Mouse (Mus musculus) thymus, postnatal 10 days (tissue): Measurements from ENCODE around the gene 9130230L23Rik.
"Not testable (repeated sequence)": the region's sequence is repeated elsewhere in the genome, so short reads cannot be mapped to it uniquely, and the experiment has no call there.

Experiments used
- DNase-seq, 2 experiments: peaks; one replicate each; pipeline ENCODE4 v3.0.0; 2021; ENCODE audit warnings: low spot score in 2 of 2

Gene 9130230L23Rik

DNA sequence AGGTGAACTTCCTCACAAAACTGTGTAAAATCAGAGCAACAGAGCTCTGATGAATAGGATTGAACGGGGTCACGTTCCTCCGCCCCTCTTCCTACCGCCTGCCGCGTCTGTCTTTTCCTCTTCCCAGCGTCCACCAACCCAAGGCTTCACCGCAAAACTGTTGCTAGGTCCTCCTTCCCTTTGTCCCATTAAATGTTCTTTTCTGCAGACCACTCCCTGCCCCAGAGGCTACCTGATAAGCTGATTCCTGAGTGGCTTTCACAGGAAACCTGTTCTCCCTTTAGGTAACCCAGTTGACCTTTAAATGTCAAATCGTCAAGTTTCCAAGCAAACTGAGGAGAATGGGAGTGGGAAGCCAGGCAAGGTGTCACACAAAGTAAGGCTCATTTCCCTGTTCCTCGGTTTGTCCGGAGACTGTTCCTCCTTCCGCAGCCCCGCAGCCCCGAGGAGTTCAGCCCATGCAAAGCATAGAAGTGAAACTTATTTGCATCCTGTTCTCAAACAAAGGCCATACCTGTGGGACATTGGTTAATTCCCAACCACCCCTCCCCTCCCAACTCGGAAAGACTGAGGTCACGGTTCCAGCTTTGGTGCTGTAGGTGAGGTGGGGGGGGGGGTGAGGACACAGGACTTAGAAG lies 1.1 kb upstream of the 9130230L23Rik start:
- no peak for DNase-seq

DNA sequence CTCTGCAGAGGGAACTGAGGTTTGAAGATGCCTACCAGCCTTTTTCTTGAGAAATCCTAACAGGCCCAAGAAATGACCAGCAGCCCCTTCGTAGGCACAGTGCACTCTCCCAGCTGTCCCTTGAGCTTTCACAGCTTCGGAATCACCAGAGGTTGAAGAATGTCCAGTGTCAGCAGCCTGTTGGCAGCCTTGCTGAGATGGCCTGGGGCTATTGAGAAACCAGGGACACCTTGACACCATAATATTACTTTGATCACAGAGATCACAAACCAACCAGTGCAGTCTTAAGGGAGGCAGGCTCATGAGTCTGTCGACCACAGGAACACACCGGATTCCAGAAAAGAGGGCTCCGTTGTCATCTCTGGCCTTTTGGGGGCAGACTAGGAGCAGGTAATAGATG lies 2.9 kb downstream of the 9130230L23Rik start:
- DNase-seq: no peak

DNA sequence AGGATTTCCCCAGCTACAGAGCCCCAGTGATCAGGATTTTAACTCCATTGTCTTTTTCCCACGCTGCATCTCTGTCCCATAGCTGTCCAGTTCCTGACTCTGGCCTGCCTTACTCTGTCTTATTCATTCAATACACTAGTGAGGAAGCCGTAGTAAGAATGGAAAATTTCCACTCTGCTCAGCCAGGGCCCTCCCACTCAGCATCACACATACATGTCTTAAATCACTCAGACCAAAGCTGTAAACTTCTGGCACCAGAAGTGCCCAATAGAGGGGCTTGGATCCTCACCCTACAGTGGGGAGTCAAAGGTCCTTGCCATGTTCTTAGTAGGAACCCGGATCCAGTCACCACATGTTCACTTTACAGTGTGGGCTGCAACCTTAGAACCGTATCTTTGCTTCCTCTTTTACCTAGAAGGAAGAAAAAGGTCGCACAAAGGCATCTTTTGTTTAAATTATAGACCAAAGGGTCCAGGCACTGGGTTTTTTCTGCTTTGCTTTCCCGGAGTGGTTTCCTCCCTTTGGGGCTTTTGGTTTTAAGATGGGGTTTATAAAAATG lies 3.4 kb downstream of the 9130230L23Rik start:
- no peak for DNase-seq

DNA sequence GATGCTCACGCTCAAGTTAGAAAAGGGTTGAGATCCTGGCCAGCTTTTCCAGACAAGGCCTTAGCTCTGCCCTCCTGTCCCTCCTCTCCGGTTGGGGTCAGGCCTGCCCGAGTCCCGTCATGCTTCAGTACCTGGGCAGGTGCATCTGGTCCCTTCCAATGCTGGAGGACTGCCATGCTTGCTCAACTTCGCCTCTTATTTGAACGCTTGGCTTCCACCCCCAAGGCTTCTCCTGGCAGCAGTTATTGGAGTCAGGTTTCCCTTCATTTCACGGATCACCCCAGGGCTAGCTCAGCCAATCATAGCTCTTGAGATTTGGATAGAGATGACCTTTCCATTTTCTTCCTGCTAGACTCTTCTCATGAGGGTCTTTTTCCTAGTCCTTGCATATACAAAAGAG lies 4.0 kb downstream of the 9130230L23Rik start:
- no peak for DNase-seq

DNA sequence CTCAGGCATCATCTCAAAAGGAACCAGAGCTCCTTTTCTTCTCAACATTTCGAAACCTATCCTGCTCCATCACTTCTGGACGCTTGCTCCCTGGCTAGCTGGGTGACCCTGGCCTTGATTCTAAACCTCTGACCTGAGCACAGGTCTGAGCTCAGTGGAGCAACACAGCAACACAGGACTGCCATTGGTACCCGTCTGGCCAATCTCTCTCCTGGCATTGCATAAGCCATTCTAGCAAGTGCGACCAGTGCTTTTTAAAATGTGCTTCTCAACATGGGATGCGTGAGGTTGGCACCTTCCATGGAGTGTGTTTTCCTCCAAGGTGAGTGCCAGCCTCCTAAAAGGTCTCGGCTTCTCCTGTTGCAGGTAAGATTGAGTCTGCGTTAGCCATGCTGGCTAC lies 5.0 kb downstream of the 9130230L23Rik start:
- no peak for DNase-seq

DNA sequence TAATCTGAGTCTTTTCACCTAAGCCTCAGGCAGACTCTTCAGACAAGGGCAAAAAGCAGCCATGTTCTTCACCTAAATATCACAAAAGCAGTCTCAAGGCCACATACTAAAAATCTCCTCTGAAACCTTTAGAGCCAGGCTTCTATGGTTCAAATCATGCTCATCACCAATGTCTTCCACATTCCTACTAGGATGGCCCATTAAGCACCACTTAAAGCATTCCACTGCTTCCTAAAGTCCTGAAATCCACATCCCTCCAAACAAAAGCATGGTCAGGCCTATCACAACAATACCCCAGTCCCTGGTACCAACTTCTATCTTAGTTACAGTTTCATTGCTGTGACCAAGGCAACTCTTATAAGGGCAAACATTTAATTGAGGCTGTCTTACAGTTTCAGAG lies 6.3 kb downstream of the 9130230L23Rik start:
- DNase-seq: no peak

DNA sequence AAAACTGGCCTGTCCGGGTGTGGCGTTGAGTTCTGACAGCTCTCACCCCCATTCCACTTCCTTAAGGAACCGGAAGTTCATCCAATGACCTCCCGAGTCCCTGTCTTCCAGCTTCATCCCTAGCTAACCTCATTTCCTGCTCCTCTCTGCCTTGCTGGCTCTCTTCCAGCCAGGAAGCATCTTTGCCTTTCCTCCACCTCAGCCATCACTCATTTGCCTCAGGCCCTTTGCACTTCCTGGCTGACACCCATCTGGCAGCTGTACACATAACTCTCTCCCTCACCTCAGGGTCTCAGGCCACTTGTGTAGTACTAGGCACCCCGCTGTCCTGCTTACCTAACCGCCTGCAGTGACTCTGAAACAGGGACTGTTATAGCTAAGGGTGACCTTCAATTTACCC lies 9.4 kb downstream of the 9130230L23Rik start:
- no peak for DNase-seq

DNA sequence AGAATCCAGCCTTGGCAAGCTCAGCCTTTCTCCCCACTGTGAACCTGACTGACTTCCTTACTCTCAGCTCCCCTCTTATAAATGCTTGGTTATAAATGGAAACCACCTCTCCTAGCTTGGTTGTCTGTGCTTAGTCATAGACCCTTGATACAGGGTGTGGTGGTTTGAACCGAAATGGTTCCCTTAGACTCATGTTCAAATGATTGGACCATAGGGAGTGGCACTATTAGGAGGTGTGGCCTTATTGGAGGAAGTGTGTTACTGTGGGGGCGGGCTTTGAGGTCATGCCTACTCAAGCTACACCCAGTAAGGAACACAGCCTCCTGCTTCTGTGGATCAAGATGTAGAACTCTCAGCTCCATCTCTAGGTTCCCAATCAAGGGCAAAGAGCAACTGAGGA lies 12.9 kb downstream of the 9130230L23Rik start:
- DNase-seq: no peak

DNA sequence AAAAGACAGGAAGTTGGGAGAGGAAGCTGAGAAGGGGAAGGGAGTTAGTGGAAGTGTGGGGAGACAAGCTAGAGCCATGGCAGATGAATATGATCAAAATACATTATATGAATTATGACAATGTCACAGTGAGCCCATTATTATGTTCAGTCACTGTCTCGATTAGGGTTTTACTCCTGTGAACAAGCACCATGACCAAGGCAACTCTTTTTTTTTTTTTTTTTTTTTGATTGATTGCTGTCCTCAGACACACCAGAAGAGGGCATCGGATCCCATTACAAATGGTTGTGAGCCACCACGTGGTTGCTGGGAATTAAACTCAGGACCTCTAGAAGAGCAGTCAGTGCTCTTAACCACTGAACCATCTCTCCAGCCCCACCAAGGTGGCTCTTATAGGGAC lies 17.1 kb downstream of the 9130230L23Rik start:
- not testable (repeated sequence) for DNase-seq

DNA sequence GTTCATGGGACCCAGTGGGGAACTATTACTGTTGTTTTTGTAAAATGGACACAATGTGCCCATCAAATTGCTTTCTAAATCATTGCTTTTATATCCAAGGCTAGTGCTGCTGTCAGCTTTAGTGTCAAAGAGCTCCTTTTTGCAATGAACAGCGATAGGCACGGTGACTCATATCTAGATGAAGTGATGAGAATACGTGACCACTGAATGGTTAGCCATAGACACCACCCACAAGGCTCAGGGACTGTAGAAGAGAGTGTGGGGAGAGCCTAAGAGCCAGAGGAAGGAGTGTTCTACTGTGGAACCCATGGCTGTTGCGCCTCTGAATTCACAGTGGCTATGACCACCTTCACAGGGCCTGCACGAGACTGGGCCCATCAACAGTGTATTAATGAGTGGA lies 17.7 kb downstream of the 9130230L23Rik start:
- no peak for DNase-seq

DNA sequence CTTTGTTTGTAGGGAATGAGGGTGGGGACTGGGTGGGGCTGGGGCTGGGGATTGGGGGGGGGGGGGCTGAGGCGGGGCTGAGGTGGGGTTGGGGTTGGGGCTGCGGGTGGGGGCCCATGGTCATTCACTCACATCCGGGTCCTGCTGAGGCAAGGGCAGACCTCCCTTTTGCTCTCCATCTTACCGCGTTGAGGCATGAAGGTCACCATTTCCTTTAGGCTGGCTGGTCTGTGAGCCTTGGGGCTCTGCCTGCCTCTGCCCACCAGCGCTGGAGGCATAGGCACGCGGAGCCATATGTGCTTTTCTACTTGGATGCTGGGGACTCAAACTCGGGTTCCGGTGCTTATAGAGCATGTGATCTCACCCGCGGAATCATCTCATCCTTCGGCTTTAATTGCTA lies 28.4 kb downstream of the 9130230L23Rik start:
- no peak for DNase-seq

DNA sequence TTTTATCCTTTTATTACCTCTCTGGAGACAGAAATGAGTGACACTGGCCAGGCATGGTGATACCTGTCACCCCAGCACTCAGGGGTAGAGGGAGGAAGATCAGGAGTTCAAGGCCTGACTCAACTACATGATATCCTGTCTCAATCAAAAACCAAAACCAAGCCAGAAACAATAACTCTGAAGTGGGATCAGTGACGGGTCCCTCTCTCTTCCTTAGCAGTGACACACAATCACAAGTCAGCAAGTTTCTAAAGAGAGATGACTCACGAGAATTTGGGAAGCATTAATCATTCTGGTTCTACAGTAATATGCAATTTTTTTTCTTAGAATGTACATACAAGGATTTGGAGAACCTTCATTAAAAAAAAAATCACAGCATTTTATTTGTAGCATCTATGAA lies 30.9 kb downstream of the 9130230L23Rik start:
- no peak for DNase-seq

DNA sequence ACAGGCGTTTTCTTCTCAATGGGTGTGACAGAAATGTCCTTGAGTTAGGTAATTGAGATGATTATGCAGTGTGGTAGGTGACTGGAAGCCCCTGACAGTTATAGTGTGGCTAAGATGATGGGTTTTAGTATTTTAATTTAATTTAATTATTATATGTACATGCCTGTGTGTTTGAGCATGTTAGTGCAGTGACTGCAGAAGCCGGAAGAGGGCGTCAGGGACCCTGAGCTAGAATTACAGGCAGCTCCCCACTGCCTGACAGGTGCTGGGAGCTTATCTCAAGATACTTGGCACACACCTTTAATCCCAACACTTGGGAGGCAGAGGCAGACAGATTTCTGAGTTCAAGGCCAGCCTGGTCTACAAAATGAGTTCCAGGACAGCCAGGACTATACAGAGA lies 36.1 kb downstream of the 9130230L23Rik start:
- no peak for DNase-seq

DNA sequence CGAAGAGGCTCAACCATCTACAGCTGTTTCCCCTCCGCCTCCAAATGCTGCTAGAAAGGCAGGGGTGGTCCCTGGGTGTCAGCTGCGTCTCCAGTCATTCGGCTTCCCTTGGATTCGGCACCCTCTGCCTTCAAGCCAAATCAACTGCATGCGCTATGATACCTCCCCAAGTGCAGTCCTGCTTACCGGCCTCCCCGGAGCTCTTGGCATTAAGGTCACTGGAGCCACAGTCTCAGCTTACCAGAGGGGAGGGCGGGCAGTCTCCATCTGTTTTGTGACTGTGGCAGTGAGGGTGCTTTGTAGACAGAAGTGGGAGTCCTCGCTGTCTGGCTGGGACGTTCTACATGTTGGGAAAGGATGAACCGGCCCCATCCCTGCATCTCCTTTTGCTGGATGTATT lies 37.0 kb downstream of the 9130230L23Rik start:
- DNase-seq: no peak

DNA sequence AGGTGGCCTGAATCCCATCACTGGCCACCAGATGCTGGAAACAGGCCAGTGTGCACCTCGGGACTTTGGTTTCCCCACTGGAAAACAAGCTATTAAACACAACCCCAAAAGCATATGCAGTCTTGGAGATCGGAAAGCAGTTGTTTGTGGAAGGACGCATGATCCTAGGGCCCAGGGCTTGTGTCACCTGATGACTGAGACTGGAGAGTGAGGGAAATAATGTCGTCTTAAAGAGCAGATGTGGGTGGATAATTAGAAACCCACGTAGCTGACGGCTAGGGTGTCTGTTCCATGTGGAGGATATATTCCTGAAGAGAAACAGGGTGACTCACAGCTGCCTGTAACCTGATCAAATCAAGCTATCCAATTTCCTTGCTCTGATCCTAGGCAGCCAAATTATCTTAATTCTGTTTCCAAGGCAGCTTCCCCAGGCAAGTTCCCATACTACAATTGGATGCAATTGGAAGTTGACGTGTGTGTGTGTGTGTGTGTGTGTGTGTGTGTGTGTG lies 38.3 kb downstream of the 9130230L23Rik start:
- no peak for DNase-seq

DNA sequence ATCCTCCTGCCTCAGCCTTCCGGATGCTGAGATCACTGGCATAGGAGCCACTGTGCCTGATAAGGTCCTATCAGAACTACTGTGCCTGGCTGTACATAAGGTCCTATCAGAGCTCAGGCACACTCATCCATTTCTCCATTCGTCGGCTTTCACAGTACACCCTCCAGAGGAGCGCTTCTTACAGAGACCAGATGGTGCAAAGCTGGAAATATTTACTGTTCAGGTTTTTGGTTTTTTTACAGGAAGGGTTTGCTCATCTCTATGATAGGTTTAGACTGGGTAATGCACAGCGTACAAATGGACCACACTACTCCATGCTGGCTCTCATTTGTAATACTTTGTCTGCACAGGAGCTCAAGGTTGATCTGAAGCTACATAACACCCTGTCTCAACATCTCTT lies 40.8 kb downstream of the 9130230L23Rik start:
- DNase-seq: no peak

DNA sequence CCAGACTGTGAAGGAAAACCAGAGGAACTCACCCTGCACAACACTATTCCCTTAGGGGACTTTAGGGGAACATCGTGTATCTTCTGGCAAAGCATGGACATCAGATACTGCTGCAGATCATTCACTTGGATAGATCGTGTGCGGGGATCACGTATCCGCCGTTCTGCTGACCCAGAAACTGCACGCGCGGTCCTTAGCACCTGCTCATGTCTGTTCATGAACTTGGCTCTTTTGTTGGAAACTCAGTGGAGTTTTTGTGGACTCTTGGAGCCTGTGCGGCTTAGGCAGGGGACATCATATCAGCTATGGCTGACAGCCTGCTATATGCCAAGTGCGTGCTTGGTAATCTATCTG lies 43.5 kb downstream of the 9130230L23Rik start:
- DNase-seq: no peak

DNA sequence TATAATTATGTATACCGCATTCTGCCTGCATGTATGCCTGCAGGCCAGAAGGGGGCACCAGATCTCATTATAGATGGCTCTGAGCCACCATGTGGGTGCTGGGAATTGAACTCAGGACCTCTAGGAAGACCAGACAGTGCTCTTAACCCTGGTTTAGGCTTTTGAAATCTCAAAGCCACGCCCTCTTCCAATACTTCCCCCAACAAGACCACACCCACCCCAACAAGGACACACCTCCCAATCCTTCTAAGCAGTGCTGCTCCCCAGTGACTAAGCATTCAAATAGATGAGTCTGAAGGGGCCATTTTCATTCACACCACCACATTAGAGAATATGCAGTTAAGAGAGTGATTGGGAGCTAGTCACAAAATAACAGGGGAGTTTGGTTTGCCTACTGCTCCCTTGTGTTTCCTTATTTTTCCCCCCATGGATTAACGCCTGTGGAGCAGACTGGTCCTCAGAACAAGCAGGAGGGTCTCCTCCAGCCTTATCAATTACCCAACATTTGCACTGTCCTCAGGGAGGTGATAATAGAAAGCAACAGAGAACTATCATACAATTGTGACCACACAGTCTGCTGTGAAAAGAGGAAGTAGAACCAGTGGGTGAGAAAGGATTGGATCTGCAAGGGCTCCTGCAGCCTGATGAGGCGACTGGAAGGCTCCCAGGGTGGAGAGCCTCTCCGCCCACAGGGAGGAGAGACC lies 44.0 kb downstream of the 9130230L23Rik start:
- DNase-seq: no peak

DNA sequence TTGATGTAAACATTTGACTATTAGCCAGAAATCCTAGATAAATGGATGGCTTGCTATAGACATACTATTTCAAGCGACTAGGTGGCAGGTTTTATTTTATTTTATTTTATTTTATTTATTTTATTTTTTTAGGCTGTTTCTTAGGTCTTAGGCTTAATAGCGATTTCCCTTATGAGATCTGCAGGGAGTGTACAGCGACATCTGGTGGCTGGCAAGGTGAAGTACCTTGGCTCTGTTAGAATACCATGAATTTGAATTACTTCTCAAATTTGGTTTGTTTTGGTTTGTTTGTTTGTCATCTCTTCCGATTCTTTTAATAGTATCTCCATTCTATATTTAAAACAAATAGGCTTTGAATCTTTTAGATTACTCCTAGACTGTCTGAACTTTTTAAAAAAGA lies 45.5 kb downstream of the 9130230L23Rik start:
- DNase-seq: peak in 1 of 2 experiments; percentile 68

DNA sequence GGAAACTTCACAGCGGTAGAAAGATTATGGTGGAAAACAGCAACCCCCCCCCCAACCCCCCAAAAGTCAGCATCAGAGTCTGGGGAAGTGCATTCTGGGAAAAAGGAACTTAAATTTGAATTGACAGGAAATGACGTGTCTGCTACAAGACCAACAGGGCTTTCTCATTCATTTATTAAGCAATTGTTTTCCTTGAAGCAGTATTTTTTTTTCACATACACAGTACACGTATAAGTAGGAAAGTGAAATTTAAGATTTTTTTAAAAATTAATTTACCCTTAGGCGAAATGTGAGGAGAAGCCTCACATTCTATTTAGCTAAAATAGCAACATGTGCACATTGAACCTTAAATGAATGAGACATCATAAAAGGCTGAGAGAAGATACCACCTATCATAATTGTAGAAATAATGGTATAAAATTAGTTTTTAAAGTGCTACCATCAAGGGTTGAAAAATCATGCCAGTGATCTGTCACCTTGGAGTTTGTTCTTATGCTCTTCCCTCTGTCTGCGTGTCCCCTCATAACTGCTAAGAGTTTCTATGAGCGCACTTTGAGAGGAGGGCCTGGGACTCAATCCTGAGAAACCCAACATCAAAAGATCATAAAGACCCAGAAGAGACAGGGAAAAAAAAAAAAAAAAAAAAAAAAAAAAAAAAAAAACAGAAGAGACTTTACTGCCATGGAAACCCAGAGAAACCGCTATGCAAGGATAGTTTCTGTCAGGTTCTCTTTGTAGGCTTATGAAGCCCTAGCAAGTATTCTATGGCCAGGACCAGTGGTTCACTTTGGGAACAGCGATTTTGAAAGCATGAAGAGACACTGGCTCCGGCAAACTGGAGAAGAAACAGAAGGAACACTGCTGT lies 47.7 kb downstream of the 9130230L23Rik start:
- no peak for DNase-seq

DNA sequence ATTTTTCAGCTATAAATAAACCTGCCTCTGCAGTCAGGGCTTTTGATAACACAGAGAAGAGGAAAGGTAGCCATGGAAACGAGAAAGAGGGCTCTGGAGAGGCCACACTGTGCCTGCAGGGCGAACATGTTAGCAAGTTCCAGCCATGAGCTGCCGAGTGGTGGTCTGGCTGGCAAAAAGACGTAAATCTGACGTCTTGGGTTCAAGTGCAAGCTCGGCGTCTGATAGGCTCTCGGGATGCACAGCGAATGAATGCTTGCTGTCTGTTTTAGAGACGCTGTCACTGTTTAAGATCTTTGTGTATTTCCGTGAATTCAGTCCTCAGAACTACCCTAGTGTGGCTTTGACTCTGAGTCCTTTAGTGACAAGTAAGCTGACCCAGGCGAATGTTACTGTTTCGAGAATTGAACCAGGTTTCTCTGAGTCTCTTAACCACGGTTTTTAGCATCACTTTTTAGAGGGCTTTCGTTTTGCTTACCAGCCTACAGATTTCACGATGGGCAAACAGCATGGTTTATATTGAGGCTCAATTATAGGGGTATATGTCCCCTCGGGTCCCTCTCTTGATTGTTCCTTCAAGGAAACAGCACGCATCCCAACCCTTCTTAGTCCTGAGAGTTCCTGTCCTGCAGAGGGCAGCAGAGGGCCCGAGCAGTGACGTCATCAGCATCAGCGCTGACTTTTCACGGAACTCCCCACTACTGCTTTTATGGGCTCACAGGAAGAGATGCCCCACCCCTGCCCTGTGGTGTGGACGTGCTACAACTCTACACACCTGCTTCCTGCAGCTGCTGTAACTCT lies 48.5 kb downstream of the 9130230L23Rik start:
- DNase-seq: peak; percentile 91 to 93
